Mouse (Mus musculus) neural tube, embryonic 13.5 days (tissue): ENCODE results near the gene Rabgap1. TPM values are rescaled to one million over a fixed set of nuclear protein-coding genes. Genes with fewer than 3 reads are reported as not detected.
A peak's percentile ranks its signal among the peaks of the same experiment; 100 is the strongest.

ENCODE experiments used
- ATAC-seq: fragments of 200-750 bp; cut with Nextera tagmentation; 2 replicates; pipeline ENCODE4 v1.8.0; 2017; ENCODE audit warnings: low read depth, mild to moderate bottlenecking, moderate TSS enrichment, moderate library complexity
- H3K27ac ChIP-seq: fragments of 300-500 bp; sonication (generic); replicated peaks from 2 replicates; pipeline ENCODE4 v1.5.1; 2015; ENCODE audit warnings: moderate library complexity, mild to moderate bottlenecking, inconsistent platforms
- H3K27me3 ChIP-seq: fragments of 300-500 bp; sonication (generic); 2 replicates; pipeline ENCODE4 v1.6.1; 2015; ENCODE audit warnings: mild to moderate bottlenecking, inconsistent platforms
- H3K36me3 ChIP-seq: fragments of 300-500 bp; sonication (generic); 2 replicates; pipeline ENCODE4 v1.6.1; 2015; ENCODE audit warnings: mild to moderate bottlenecking, inconsistent platforms
- H3K4me1 ChIP-seq: fragments of 300-500 bp; sonication (generic); replicated peaks from 2 replicates; pipeline ENCODE4 v1.6.1; 2015; ENCODE audit warnings: inconsistent platforms
- H3K4me2 ChIP-seq: fragments of 300-500 bp; sonication (generic); 2 replicates; pipeline ENCODE4 v1.6.1; 2015; ENCODE audit warnings: inconsistent platforms, mild to moderate bottlenecking, moderate library complexity
- H3K4me3 ChIP-seq: fragments of 300-500 bp; sonication (generic); 2 replicates; pipeline ENCODE4 v1.5.1; 2015; ENCODE audit warnings: mild to moderate bottlenecking, inconsistent platforms
- H3K9ac ChIP-seq: fragments of 300-500 bp; sonication (generic); 2 replicates; pipeline ENCODE4 v1.6.1; 2015; ENCODE audit warnings: moderate library complexity, mild to moderate bottlenecking, inconsistent platforms
- H3K9me3 ChIP-seq: fragments of 300-500 bp; sonication (generic); 2 replicates; pipeline ENCODE4 v1.6.1; 2016; ENCODE audit warnings: inconsistent platforms
- WGBS: fragments of 180-500 bp; shearing (Covaris S2); methylation state at CpG from one replicate; pipeline ENCODE4 v1.1.7; 2015; 5-methylcytosine and 5-hydroxymethylcytosine counted together
- polyA plus RNA-seq: library from polyadenylated mRNA; unstranded; fragments of >200 nt; fragmentation: Nextera tagmentation; extraction: Ambion mirVana; gene quantifications from 2 replicates; pipeline ENCODE4 v1.2.1, GENCODE M21; 2015

The Rabgap1 gene
- polyA plus RNA-seq, 1 experiment from 2014 or later, result 52.9 TPM

GRCm38 (mm10) chr2:37518561-37519285 lies 75.6 kb downstream of the Rabgap1 start:
- Histone ChIP-seq H3K27ac (no peak overlapping the region), H3K27me3 (no peaks in the 10 kb centered on the region), H3K4me3 (peak overlapping the region; percentile 39), H3K36me3 (0 out of 2 replicates have a peak, but pooled peaks cover under 1% of the 10 kb centered on the region), H3K4me1 (peaks cover 43% of the 10 kb centered on the region), H3K9ac (peak overlapping the region; percentile 63), H3K9me3 (no peaks in the 10 kb centered on the region), H3K4me2 (peak overlapping the region; percentile 60)
- no peak for ATAC-seq
- WGBS, result 85% methylated on average over 4 of the region's 4 CpGs

DNA sequence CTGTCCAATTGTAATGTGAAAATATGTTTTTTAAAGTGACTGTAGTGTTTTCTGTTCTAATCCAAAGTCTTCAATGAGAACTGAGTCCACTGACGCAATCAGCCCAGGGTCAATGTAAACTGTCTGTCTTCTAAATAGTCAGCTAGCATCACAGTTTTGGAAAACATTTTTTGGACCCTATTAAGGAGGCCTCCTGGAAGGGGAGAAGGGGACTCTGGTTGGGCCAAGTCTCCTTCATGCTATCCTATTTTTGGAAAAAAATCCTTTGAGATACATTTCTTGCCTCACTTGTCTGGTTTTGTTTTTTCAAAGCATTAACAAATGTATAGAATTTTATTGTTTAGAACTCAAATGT lies 76.2 kb downstream of the Rabgap1 start:
- Histone ChIP-seq H3K36me3 (no peaks in the 10 kb centered on the region), H3K27me3 (no peaks in the 10 kb centered on the region), H3K27ac (no peak overlapping the region), H3K9me3 (no peaks in the 10 kb centered on the region), H3K4me3 (peak overlapping the region; percentile 2; the same call in 1 of the 2 replicates), H3K4me1 (peaks cover 43% of the 10 kb centered on the region), H3K4me2 (peak overlapping the region; percentile 60), H3K9ac (no peak overlapping the region)
- WGBS, result 82% methylated on average over 1 of the region's 1 CpGs
- no peak for ATAC-seq

DNA sequence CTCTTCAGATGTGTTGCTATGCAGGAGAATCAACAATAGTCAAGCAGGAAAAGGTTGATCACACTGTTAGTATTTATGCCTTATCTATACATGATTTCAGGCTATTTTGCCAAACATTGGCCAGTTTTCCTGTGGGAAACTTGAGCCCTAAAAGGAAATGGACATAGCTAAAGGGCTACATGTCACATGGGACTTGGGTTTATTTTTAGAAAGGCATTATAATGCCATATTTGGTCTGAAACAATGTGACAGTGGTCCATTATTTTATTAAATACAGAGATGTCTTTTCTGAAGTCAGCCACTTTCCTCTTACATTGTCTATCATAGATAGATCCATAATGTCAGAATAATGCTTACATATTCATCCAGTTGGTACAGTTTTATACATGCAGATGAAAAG lies 84.5 kb downstream of the Rabgap1 start:
- H3K9ac ChIP-seq, result no peak overlapping the region
- no peaks in the 10 kb centered on the region for H3K27me3 ChIP-seq
- no peak overlapping the region for H3K4me3 ChIP-seq
- H3K4me1 ChIP-seq, result no peaks in the 10 kb centered on the region
- H3K27ac ChIP-seq, result no peak overlapping the region
- no peaks in the 10 kb centered on the region for H3K9me3 ChIP-seq
- H3K36me3 ChIP-seq, result no peaks in the 10 kb centered on the region
- ATAC-seq, result no peak
- H3K4me2 ChIP-seq, result no peak overlapping the region

DNA sequence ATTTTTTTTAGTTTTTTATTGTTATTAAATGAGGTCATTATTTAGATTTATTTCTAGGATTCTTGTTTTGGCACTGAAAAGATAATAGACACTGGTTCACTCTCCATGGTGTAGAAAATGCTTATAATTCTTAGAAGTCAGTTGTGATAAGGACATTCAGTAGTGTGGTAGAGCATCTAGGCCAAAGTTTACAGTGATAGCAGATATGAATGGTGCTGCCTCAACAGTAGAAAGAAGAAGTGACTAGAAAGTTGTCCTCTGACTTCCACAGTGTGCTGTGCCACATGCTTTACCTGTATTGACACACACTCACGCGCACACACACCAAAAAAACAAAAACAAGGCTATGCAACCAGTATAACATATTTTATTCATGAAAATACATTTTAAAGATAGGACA lies 86.3 kb downstream of the Rabgap1 start:
- no peak overlapping the region for H3K4me3 ChIP-seq
- no peak overlapping the region for H3K4me2 ChIP-seq
- ATAC-seq, result no peak
- no peak overlapping the region for H3K9ac ChIP-seq
- no peaks in the 10 kb centered on the region for H3K4me1 ChIP-seq
- H3K27ac ChIP-seq, result no peak overlapping the region
- H3K27me3 ChIP-seq, result no peaks in the 10 kb centered on the region
- peaks cover 15% of the 10 kb centered on the region for H3K36me3 ChIP-seq
- WGBS, result 90% methylated on average over 2 of the region's 2 CpGs
- no peaks in the 10 kb centered on the region for H3K9me3 ChIP-seq

GRCm38 (mm10) chr2:37530766-37531165 lies 87.7 kb downstream of the Rabgap1 start:
- 82% methylated on average over 1 of the region's 1 CpGs for WGBS
- no peak for ATAC-seq
- H3K27me3 ChIP-seq, result no peaks in the 10 kb centered on the region
- no peaks in the 10 kb centered on the region for H3K9me3 ChIP-seq
- peaks cover 24% of the 10 kb centered on the region for H3K36me3 ChIP-seq
- H3K4me2 ChIP-seq, result no peak overlapping the region
- no peak overlapping the region for H3K27ac ChIP-seq
- H3K9ac ChIP-seq, result no peak overlapping the region
- no peak overlapping the region for H3K4me3 ChIP-seq
- no peaks in the 10 kb centered on the region for H3K4me1 ChIP-seq

GRCm38 (mm10) chr2:37531639-37532038 lies 88.6 kb downstream of the Rabgap1 start:
- ATAC-seq, result no peak
- Histone ChIP-seq H3K4me2 (no peak overlapping the region), H3K27me3 (no peaks in the 10 kb centered on the region), H3K27ac (no peak overlapping the region), H3K9me3 (no peaks in the 10 kb centered on the region), H3K4me3 (no peak overlapping the region), H3K36me3 (peaks cover 29% of the 10 kb centered on the region), H3K4me1 (no peaks in the 10 kb centered on the region), H3K9ac (no peak overlapping the region)
- WGBS, result 85% methylated on average over 3 of the region's 3 CpGs

GRCm38 (mm10) chr2:37549346-37550012 lies 106.4 kb downstream of the Rabgap1 start:
- no peak for ATAC-seq
- Histone ChIP-seq H3K4me3 (no peak overlapping the region), H3K4me1 (no peaks in the 10 kb centered on the region), H3K4me2 (no peak overlapping the region), H3K36me3 (peaks cover 89% of the 10 kb centered on the region), H3K9ac (no peak overlapping the region), H3K27ac (no peak overlapping the region), H3K9me3 (no peaks in the 10 kb centered on the region), H3K27me3 (no peaks in the 10 kb centered on the region)
- 94% methylated on average over 1 of the region's 1 CpGs for WGBS

DNA sequence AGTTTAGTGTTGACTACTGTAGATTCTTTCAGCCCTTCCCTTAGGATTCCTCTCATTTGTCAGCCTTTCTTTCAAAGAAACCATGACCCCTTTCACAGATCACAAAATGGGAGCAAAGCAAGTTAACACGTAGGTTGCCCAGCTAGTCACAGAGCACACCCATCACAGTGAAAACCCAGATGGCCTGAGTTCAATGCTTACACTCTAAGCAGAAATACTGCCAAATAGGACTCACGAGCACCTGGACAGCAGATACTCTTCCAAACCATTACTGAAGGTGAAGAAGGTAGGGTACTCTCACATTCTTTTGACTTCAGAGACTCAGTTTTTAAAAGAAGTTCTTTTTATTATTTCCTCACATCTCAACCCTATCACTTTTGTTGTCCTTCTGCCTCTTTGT lies 113.3 kb downstream of the Rabgap1 start:
- H3K4me3 ChIP-seq, result no peak overlapping the region
- no peaks in the 10 kb centered on the region for H3K9me3 ChIP-seq
- H3K4me2 ChIP-seq, result no peak overlapping the region
- WGBS, result 76% methylated on average over 2 of the region's 2 CpGs
- H3K36me3 ChIP-seq, result peaks cover 95% of the 10 kb centered on the region
- H3K4me1 ChIP-seq, result no peaks in the 10 kb centered on the region
- no peak for ATAC-seq
- no peaks in the 10 kb centered on the region for H3K27me3 ChIP-seq
- no peak overlapping the region for H3K27ac ChIP-seq
- H3K9ac ChIP-seq, result no peak overlapping the region

- no peak overlapping the region for H3K9ac ChIP-seq
- no peak overlapping the region for H3K4me3 ChIP-seq
- H3K36me3 ChIP-seq, result peaks cover 87% of the 10 kb centered on the region
- H3K9me3 ChIP-seq, result no peaks in the 10 kb centered on the region
- no peak for ATAC-seq
- no peak overlapping the region for H3K4me2 ChIP-seq
- 78% methylated on average over 2 of the region's 2 CpGs for WGBS
- H3K27ac ChIP-seq, result no peak overlapping the region
- no peaks in the 10 kb centered on the region for H3K27me3 ChIP-seq
- no peaks in the 10 kb centered on the region for H3K4me1 ChIP-seq
These were observed 122.5 kb downstream of the Rabgap1 start for GRCm38 (mm10) chr2:37565579-37565978.

- no peak overlapping the region for H3K27ac ChIP-seq
- 87% methylated on average over 1 of the region's 1 CpGs for WGBS
- no peak overlapping the region for H3K4me2 ChIP-seq
- H3K36me3 ChIP-seq, result peaks cover 82% of the 10 kb centered on the region
- H3K4me3 ChIP-seq, result no peak overlapping the region
- no peaks in the 10 kb centered on the region for H3K4me1 ChIP-seq
- no peaks in the 10 kb centered on the region for H3K27me3 ChIP-seq
- H3K9ac ChIP-seq, result no peak overlapping the region
- no peak for ATAC-seq
- H3K9me3 ChIP-seq, result no peaks in the 10 kb centered on the region
These were observed 123.0 kb downstream of the Rabgap1 start for GRCm38 (mm10) chr2:37566035-37566434.

DNA sequence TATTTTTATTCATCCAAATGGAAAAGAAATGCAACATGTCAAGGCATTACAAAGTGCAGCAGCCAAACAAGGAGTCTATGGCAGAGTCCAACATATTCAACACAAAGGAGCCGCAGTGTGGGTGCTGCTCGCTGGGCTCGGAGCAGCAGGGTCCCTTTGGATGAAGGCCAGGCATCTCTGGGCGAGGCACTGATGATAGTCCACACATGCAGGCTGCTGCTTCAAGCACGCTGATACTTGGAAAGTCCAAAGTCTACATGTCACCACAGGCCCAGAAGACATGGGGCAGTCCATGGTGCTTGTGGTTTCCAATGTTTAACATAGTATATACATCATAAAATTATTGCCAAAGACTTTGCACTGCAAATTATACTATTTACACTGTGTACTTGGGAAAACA lies 126.8 kb downstream of the Rabgap1 start:
- Histone ChIP-seq H3K4me3 (no peak overlapping the region), H3K27ac (no peak overlapping the region), H3K9ac (no peak overlapping the region), H3K4me1 (no peaks in the 10 kb centered on the region), H3K36me3 (peaks cover 61% of the 10 kb centered on the region), H3K4me2 (no peak overlapping the region), H3K9me3 (no peaks in the 10 kb centered on the region), H3K27me3 (no peaks in the 10 kb centered on the region)
- ATAC-seq, result no peak
- WGBS, result 80% methylated on average over 5 of the region's 5 CpGs

DNA sequence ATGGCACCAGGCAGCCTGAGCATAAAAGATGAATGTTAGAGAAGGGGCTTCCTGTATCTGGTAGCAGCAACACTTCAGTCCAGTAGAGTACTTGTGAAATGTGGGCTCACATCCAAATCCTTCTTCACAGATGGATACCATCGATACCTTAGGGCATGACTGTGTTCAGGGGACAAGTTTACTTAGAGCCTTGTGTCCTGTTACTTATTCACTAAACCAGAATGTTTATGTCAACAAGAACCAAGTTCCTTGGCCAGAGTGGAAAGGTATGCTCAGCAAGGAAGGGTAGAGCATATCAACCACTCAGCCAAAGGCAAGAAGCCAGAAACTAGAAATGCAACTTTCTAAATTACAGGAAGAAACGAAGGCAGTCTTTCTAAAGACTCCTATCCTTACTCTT lies 127.6 kb downstream of the Rabgap1 start:
- peaks cover 54% of the 10 kb centered on the region for H3K36me3 ChIP-seq
- no peak for ATAC-seq

DNA sequence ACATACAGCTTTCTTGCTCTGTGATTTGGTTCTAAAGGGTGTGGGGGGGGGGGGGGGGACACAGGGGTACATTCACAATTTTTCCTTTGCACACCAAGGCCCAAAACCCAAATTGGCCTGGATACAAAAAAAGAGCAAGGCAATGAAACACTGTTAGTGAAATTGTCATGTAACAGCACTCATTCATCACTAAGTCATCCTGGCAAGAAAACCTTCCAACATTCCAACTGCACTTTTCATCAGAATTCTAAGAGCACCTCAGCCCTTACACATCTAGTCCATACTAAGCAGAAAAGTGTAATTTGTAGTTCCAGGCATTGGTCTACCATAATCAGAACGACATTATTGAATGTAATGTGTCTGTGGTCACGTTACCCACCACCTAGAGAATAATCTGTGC lies 129.1 kb downstream of the Rabgap1 start:
- Histone ChIP-seq H3K4me3 (no peak overlapping the region), H3K9ac (no peak overlapping the region), H3K9me3 (no peaks in the 10 kb centered on the region), H3K4me1 (no peaks in the 10 kb centered on the region), H3K27me3 (no peaks in the 10 kb centered on the region), H3K27ac (no peak overlapping the region), H3K36me3 (peaks cover 45% of the 10 kb centered on the region), H3K4me2 (no peak overlapping the region)
- 93% methylated on average over 2 of the region's 2 CpGs for WGBS
- no peak for ATAC-seq

More for the DNA sequence above, 127.6 kb downstream of the Rabgap1 start:
- Histone ChIP-seq H3K27ac (no peak overlapping the region), H3K9me3 (no peaks in the 10 kb centered on the region), H3K9ac (no peak overlapping the region), H3K4me3 (no peak overlapping the region), H3K4me1 (no peaks in the 10 kb centered on the region), H3K4me2 (no peak overlapping the region), H3K27me3 (no peaks in the 10 kb centered on the region)
- 91% methylated on average over 2 of the region's 2 CpGs for WGBS
